Mouse (Mus musculus) stomach, postnatal 0 days (tissue): ENCODE data around the gene Itpka.

Experiments used
- CTCF ChIP-seq: IDR thresholded peaks from 2 replicates; pipeline ENCODE4 v1.5.1; 2016; ENCODE audit warnings: antibody characterized with exemption, low read depth, mild to moderate bottlenecking, moderate library complexity
- EP300 ChIP-seq: optimal IDR thresholded peaks from 2 replicates; pipeline ENCODE3; 2016; ENCODE audit warnings: antibody characterized with exemption

DNA sequence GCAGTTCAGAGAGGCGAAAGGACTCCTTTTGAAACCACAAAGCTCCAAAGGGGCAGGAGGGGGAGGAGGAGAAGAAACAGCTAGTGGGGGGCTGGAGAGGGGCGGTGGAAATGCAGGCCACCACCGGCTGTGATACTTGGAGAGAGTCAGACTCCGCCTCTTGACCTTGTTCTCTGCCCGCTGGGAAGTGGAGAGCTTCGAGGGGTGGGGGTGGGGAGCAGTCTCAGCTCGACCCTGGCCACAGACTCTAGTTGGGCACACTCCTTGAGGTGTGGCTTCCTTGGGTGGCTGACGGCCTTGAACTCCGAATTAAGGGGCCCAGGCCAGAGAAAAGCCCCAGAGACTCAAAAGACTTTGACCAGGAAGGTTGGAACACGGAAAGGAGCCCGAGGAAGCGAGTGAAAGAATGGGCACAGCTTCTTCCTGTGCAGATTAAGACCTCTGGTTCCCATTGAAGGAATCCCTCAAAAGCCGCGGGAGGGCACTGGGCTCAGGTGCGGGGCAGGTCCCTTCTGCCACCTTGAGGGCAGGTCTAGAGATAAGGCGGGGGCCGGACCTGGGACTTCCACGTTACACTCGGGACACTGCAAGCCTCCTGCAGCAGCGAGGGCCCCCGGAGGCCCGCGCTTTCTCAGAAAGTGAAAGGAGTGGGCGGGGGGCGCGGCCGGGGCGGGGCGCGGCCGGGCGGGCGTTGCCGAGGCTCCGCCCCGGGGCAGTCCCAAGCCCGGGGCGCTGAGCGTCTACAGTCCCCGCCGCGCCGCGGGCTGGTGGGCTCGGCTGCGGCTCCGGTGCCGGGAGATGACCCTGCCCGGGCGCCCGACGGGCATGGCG, at the start of gene Itpka:
- TF ChIP-seq CTCF (0 out of 2 replicates have a peak, but pooled peaks have one; percentile 12), EP300 (no peak)
